ENCODE assay signal across 8 mouse cellular contexts in the genomic region with DNA sequence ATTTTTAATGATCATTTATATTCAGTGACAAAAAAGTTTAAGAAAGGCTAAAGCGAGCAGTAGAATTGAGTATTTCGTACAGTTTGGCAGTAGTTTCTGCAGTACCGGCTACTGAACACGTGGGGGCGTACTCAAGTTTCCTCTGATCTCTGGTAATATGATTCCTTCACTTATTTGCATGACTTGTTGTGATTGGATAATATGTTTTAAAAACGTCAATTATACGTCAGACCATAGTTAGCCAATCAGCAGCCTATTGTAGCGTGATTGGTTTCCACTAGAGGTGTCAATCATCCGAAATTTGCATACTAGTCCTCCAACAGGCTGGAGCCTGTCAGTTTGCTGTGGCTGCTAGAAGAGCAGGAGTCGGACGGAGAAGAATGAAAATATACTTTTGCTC.
DNase-seq lines count a peak whose midpoint lies in the region; ATAC-seq and TF ChIP-seq lines count a peak whose summit lies in the region.

No protein-coding gene starts in this region.

- no peaks in the 10 kb centered on the region for H3K9me3 ChIP-seq in hindbrain, embryonic 16.5 days (ENCODE audit: control insufficient read depth, low read length)
- no peaks in the 10 kb centered on the region for H3K9me3 ChIP-seq in liver, embryonic 11.5 days (ENCODE audit: control insufficient read depth, low read length)
- no peaks in the 10 kb centered on the region for H3K9me3 ChIP-seq in midbrain, postnatal 0 days (ENCODE audit: low read length)

- ATAC-seq in hindbrain, embryonic 16.5 days = peak; percentile 75
- peak; percentile 79 for ATAC-seq in liver, embryonic 11.5 days (replicated peaks; ENCODE audit: low FRiP score)
- peak; percentile 66; the same call in 1 of the 2 replicates for ATAC-seq in midbrain, postnatal 0 days (ENCODE audit: low FRiP score)

- TF ChIP-seq POLR2A in cerebellum, adult 2 months (IDR thresholded peaks at IDR 0.05; ENCODE audit: borderline replicate concordance, insufficient read depth, low read length) = no peak

- 6% methylated on average over 11 of the region's 11 CpGs for WGBS in cerebellum, adult 2 months
- WGBS in hindbrain, embryonic 16.5 days = 2% methylated on average over 11 of the region's 11 CpGs
- WGBS in liver, embryonic 11.5 days = under 1% methylated on average over 11 of the region's 11 CpGs
- under 1% methylated on average over 11 of the region's 11 CpGs for WGBS in midbrain, postnatal 0 days

- H3K36me3 ChIP-seq in hindbrain, embryonic 16.5 days (ENCODE audit: control insufficient read depth, insufficient read depth, low read length) = no peaks in the 10 kb centered on the region
- no peaks in the 10 kb centered on the region for H3K36me3 ChIP-seq in liver, embryonic 11.5 days (ENCODE audit: control insufficient read depth, insufficient read depth, low read length)
- H3K36me3 ChIP-seq in midbrain, postnatal 0 days (ENCODE audit: insufficient read depth, low read length) = no peaks in the 10 kb centered on the region

- H3K27me3 ChIP-seq in cerebellum, adult 2 months (ENCODE audit: control insufficient read depth, insufficient read depth, low read length) = peaks cover 16% of the 10 kb centered on the region; the same call in 1 of the 2 replicates
- peaks cover 10% of the 10 kb centered on the region for H3K27me3 ChIP-seq in hindbrain, embryonic 16.5 days (replicated peaks; ENCODE audit: control insufficient read depth, insufficient read depth, low read length)
- peaks cover 23% of the 10 kb centered on the region for H3K27me3 ChIP-seq in liver, embryonic 11.5 days (replicated peaks; ENCODE audit: control insufficient read depth, insufficient read depth, low read length)
- H3K27me3 ChIP-seq in midbrain, postnatal 0 days (ENCODE audit: insufficient read depth, low read length) = peaks cover 34% of the 10 kb centered on the region

- no peak overlapping the region for H3K9ac ChIP-seq in hindbrain, embryonic 16.5 days (ENCODE audit: low read depth, low read length)
- no peak overlapping the region for H3K9ac ChIP-seq in liver, embryonic 11.5 days (ENCODE audit: low read depth, low read length)
- H3K9ac ChIP-seq in midbrain, postnatal 0 days (replicated peaks; ENCODE audit: low read length, poor library complexity, severe bottlenecking) = no peak overlapping the region

- TF ChIP-seq CTCF in cerebellum, adult 2 months (IDR thresholded peaks at IDR 0.05; ENCODE audit: borderline replicate concordance, insufficient read depth, low read depth, low read length) = no peak
- TF ChIP-seq CTCF in midbrain, postnatal 0 days (IDR thresholded peaks at IDR 0.05) = peak; percentile 63

- DNase-seq in cerebellum, postnatal 10 days = peak; percentile 59 to 66
- no peak for DNase-seq in cerebellum, adult 2 months
- peak; percentile 80 for DNase-seq in c-Kit-positive CD71-positive TER-119-positive erythroid progenitor cells, embryonic 14.5 days (ENCODE audit: low spot score)
- DNase-seq in gastrocnemius, adult 8-10 months (ENCODE audit: low spot score in 2 of 2) = peak; percentile 58 to 70
- DNase-seq in liver, embryonic 11.5 days (ENCODE audit: low spot score) = no peak
- peak; percentile 95 for DNase-seq in midbrain, postnatal 0 days (ENCODE audit: low spot score)
- no peak for DNase-seq in layer of hippocampus, postnatal 14 days (ENCODE audit: low spot score in 2 of 2)

- no peak overlapping the region for H3K4me2 ChIP-seq in hindbrain, embryonic 16.5 days (ENCODE audit: low read length)
- peak overlapping the region; percentile 78 for H3K4me2 ChIP-seq in liver, embryonic 11.5 days
- no peak overlapping the region for H3K4me2 ChIP-seq in midbrain, postnatal 0 days (ENCODE audit: low read depth, low read length, poor library complexity, severe bottlenecking)

- H3K4me1 ChIP-seq in cerebellum, adult 2 months (ENCODE audit: control insufficient read depth, insufficient read depth, low read length) = no peaks in the 10 kb centered on the region
- peaks cover 8% of the 10 kb centered on the region for H3K4me1 ChIP-seq in hindbrain, embryonic 16.5 days (ENCODE audit: control insufficient read depth, insufficient read depth, low read depth, low read length)
- peaks cover 13% of the 10 kb centered on the region for H3K4me1 ChIP-seq in liver, embryonic 11.5 days (replicated peaks; ENCODE audit: control insufficient read depth, insufficient read depth, low read length)
- H3K4me1 ChIP-seq in midbrain, postnatal 0 days (ENCODE audit: insufficient read depth, low read length) = peaks cover 4% of the 10 kb centered on the region; the same call in 1 of the 2 replicates

- no peak overlapping the region for H3K27ac ChIP-seq in cerebellum, adult 2 months (ENCODE audit: insufficient read depth, low read length)
- no peak overlapping the region for H3K27ac ChIP-seq in hindbrain, embryonic 16.5 days (ENCODE audit: low read depth, low read length)
- peak overlapping the region; percentile 94; the same call in 1 of the 2 replicates for H3K27ac ChIP-seq in liver, embryonic 11.5 days (ENCODE audit: low read depth, low read length)
- H3K27ac ChIP-seq in midbrain, postnatal 0 days (ENCODE audit: low read depth, low read length) = no peak overlapping the region

- H3K4me3 ChIP-seq in cerebellum, adult 2 months (replicated peaks; ENCODE audit: insufficient read depth, low read depth, low read length) = no peak overlapping the region
- H3K4me3 ChIP-seq in hindbrain, embryonic 16.5 days (ENCODE audit: low read length) = no peak overlapping the region
- no peak overlapping the region for H3K4me3 ChIP-seq in liver, embryonic 11.5 days (ENCODE audit: low read depth, low read length)
- no peak overlapping the region for H3K4me3 ChIP-seq in midbrain, postnatal 0 days (ENCODE audit: low read depth, low read length)

Comparison
In these comparisons a context has a peak if more than half of its experiments do, and no peak if none do; other contexts are left out.
1. DNase-seq: peak in cerebellum, postnatal 10 days (2 of 2), c-Kit-positive CD71-positive TER-119-positive erythroid progenitor cells, embryonic 14.5 days (single experiment), gastrocnemius, adult 8-10 months (2 of 2) and midbrain, postnatal 0 days (single experiment); none in cerebellum, adult 2 months (0 of 2), liver, embryonic 11.5 days (single experiment) and layer of hippocampus, postnatal 14 days (0 of 2).
2. Peak in every context shown above with its lines, with median percentiles within 50 percentile points of each other: ATAC-seq.